Mouse (Mus musculus) forebrain, embryonic 11.5 days (tissue): ENCODE measurements around the gene Polk. TPM values are rescaled to one million over a fixed set of nuclear protein-coding genes. Genes with fewer than 3 reads are reported as not detected.

Experiments used
- ATAC-seq: fragments of 200-750 bp; cut with Nextera tagmentation; replicated peaks from 2 replicates; pipeline ENCODE4 v1.8.0; 2017; ENCODE audit warnings: moderate TSS enrichment; ENCODE audit not compliant: low FRiP score
- DNase-seq: peaks from one replicate; pipeline ENCODE4 v3.0.0-alpha.2; 2017; ENCODE audit warnings: low spot score
- H3K27ac ChIP-seq: fragments of 300-500 bp; sonication (generic); 2 replicates; pipeline ENCODE4 v1.5.1; 2014; ENCODE audit warnings: low read depth, low read length
- H3K27me3 ChIP-seq: fragments of 300-500 bp; sonication (generic); 2 replicates; pipeline ENCODE4 v1.6.1; 2014; ENCODE audit warnings: mild to moderate bottlenecking, low read length, mixed read lengths; ENCODE audit not compliant: control insufficient read depth, insufficient read depth
- H3K36me3 ChIP-seq: fragments of 300-500 bp; sonication (generic); 2 replicates; pipeline ENCODE4 v1.6.1; 2014; ENCODE audit warnings: mild to moderate bottlenecking, low read length, moderate library complexity, mixed read lengths; ENCODE audit not compliant: control insufficient read depth, insufficient read depth
- H3K4me1 ChIP-seq: fragments of 300-500 bp; sonication (generic); replicated peaks from 2 replicates; pipeline ENCODE4 v1.6.1; 2014; ENCODE audit warnings: low read length, mixed read lengths; ENCODE audit not compliant: control insufficient read depth, insufficient read depth
- H3K4me2 ChIP-seq: fragments of 300-500 bp; sonication (generic); 2 replicates; pipeline ENCODE4 v1.6.1; 2014; ENCODE audit warnings: low read depth, mild to moderate bottlenecking, low read length, moderate library complexity, mixed read lengths; ENCODE audit not compliant: severe bottlenecking
- H3K4me3 ChIP-seq: fragments of 300-500 bp; sonication (generic); 2 replicates; pipeline ENCODE4 v1.5.1; 2014; ENCODE audit warnings: low read depth, low read length
- H3K9ac ChIP-seq: fragments of 300-500 bp; sonication (generic); 2 replicates; pipeline ENCODE4 v1.6.1; 2014; ENCODE audit warnings: low read length
- H3K9me3 ChIP-seq: fragments of 300-500 bp; sonication (generic); 2 replicates; pipeline ENCODE4 v1.6.1; 2016; ENCODE audit warnings: low read length, mixed read lengths; ENCODE audit not compliant: control insufficient read depth
- WGBS: fragments of 180-500 bp; shearing (Covaris S2); extraction: QIAGEN DNeasy Blood & Tissue Kit; methylation state at CpG from one replicate; pipeline ENCODE4 v1.1.7; 2014; 5-methylcytosine and 5-hydroxymethylcytosine counted together
- polyA plus RNA-seq: library from polyadenylated mRNA; unstranded; fragments of >200 nt; fragmentation: Nextera tagmentation; extraction: Ambion mirVana; gene quantifications from 2 replicates; pipeline ENCODE4 v1.2.1, GENCODE M21; 2014

Gene Polk
- polyA plus RNA-seq, 1 experiment from 2014 or later: 10.4 TPM

DNA sequence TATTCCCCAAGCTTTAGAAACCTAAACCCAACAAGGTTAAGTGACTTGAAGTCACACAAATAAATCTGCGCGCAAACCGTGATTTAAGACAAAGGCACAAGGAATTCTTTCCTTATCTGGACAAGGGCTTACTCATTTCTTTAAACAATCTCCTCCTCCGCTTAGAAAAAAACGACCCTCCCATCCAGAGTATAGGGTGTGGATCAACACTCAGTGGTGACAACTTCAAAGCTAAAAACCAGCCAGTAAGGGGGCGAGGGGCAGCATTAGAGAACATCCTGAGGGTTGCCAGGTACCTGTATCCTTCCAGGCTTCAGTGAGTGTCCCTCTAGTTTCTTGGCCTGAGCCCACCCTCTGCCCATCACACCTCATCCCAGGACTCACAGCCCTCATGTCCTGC lies 71.8 kb downstream of the Polk start:
- no peak for DNase-seq
- WGBS: 95% methylated on average over 6 of the region's 6 CpGs
- H3K27me3 ChIP-seq: no peaks in the 10 kb centered on the region
- H3K4me1 ChIP-seq: no peaks in the 10 kb centered on the region
- no peak overlapping the region for H3K4me2 ChIP-seq
- H3K9me3 ChIP-seq: no peaks in the 10 kb centered on the region
- H3K4me3 ChIP-seq: no peak overlapping the region
- ATAC-seq: no peak
- H3K9ac ChIP-seq: no peak overlapping the region
- no peak overlapping the region for H3K27ac ChIP-seq
- no peaks in the 10 kb centered on the region for H3K36me3 ChIP-seq

DNA sequence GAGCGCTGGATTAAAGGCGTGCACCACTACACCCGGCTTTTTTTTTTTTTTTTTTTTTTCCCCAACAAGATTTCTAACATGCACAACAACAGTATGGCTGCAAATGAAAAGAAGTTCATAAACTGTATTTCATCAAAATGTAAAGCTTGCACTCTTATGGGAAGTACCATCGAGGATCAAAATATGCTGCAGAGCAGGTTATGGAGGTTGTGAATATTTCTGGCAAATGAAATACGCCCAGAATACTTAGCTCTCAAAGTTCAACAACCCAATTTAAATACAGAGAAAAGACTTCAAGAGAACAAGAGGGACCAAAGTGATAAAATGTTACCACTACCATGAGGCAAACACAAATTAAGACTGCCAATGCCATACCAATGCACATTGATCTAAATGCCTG lies 73.7 kb downstream of the Polk start:
- 99% methylated on average over 5 of the region's 5 CpGs for WGBS
- H3K9ac ChIP-seq: no peak overlapping the region
- no peak for DNase-seq

DNA sequence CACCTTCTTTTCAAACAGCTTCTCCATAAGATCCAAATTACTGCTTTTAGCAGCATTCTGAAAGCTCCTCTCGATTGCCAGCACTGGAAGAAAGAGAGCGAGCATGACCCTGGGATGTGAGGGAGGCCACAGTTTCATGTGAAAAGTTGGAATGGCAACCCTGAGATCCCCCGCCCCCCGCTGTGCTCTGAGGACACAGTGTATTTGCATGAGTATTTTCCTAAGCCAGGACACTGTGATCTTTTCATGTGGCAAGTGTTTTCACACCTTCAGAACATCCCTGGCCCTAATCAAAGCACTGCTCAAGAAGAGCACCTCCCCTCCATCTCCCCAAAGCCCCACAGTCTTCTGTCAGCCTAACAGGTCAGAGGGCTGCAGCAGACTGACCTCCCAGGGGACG lies 77.1 kb downstream of the Polk start:
- no peak for DNase-seq
- H3K4me3 ChIP-seq: no peak overlapping the region
- no peak overlapping the region for H3K4me2 ChIP-seq
- H3K9ac ChIP-seq: no peak overlapping the region
- no peaks in the 10 kb centered on the region for H3K9me3 ChIP-seq
- H3K27ac ChIP-seq: no peak overlapping the region
- no peaks in the 10 kb centered on the region for H3K4me1 ChIP-seq
- 52% methylated on average over 5 of the region's 5 CpGs for WGBS
- no peak for ATAC-seq
- no peaks in the 10 kb centered on the region for H3K36me3 ChIP-seq
- H3K27me3 ChIP-seq: no peaks in the 10 kb centered on the region

More for the DNA sequence above, 73.7 kb downstream of the Polk start:
- no peak overlapping the region for H3K27ac ChIP-seq
- no peak for ATAC-seq
- H3K4me3 ChIP-seq: no peak overlapping the region
- H3K4me2 ChIP-seq: no peak overlapping the region
- H3K27me3 ChIP-seq: no peaks in the 10 kb centered on the region
- no peaks in the 10 kb centered on the region for H3K4me1 ChIP-seq
- no peaks in the 10 kb centered on the region for H3K9me3 ChIP-seq
- H3K36me3 ChIP-seq: no peaks in the 10 kb centered on the region

DNA sequence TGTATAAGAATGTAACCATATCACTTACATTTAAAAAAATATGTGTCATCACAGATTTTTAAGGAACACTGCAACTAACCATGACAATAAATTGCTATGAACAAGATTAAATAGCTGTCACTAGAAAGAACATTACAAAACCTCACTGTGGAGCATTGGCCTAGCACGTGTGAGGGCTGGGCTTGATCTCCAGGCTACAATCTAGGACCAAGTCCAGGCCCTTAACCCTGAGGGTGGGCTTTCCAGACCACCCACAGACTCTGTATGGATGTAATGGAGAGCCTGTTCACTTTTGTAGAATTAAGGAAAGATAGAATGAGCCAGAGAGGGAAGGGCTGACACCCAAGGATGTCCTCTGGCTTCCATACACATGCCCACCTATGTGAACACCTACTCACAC lies 79.7 kb downstream of the Polk start:
- Histone ChIP-seq H3K27ac (no peak overlapping the region), H3K27me3 (no peaks in the 10 kb centered on the region), H3K4me2 (no peak overlapping the region), H3K36me3 (no peaks in the 10 kb centered on the region), H3K4me3 (no peak overlapping the region), H3K9ac (no peak overlapping the region), H3K4me1 (no peaks in the 10 kb centered on the region), H3K9me3 (no peaks in the 10 kb centered on the region)
- DNase-seq (no peak), ATAC-seq (no peak)
- WGBS: 88% methylated on average over 1 of the region's 1 CpGs

DNA sequence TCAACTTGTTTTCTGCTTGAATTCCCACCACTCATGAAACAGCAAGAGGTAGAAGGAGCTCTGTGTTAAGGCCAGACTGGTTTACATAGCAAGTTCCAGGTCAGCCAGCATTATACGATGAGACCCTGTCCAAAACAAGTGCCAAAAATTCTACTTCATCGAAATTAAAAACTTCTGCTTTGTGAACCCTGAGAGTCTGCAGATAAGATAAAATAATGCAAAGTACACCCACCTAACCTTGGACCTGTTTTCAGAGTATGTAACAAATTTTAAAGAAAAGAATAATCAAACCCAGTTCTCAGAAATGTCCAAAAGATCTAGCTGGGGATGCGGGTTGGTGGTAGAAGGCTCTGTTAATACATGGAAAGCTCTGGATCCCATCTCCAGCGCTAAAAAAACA lies 83.8 kb downstream of the Polk start:
- ATAC-seq: no peak
- H3K36me3 ChIP-seq: no peaks in the 10 kb centered on the region

DNA sequence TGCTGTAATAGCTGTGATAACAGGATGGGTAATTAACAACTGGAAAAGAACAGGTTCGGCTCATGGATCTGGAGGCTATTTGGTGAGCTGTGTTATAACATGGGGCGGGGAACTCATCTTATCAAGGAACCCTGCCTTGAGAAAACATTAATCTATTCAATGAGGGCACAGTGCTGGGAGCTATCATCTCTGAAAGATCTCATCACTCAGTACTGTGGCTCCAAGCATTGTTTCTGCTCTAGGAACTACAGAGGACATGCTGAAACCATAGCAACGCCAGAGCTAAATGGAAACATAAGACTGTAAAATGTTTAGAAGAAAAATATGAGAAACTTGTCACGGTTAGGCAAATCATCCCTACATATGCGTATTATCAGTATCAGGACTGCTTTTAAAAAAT lies 84.4 kb downstream of the Polk start:
- ATAC-seq: no peak
- H3K9ac ChIP-seq: no peak overlapping the region
- H3K9me3 ChIP-seq: no peaks in the 10 kb centered on the region
- no peak overlapping the region for H3K4me2 ChIP-seq
- H3K36me3 ChIP-seq: no peaks in the 10 kb centered on the region
- DNase-seq: no peak
- no peaks in the 10 kb centered on the region for H3K4me1 ChIP-seq
- H3K4me3 ChIP-seq: no peak overlapping the region
- no peaks in the 10 kb centered on the region for H3K27me3 ChIP-seq
- WGBS: 87% methylated on average over 5 of the region's 5 CpGs
- H3K27ac ChIP-seq: no peak overlapping the region

More for the DNA sequence above, 83.8 kb downstream of the Polk start:
- Histone ChIP-seq H3K9ac (no peak overlapping the region), H3K27me3 (no peaks in the 10 kb centered on the region), H3K9me3 (no peaks in the 10 kb centered on the region), H3K4me2 (no peak overlapping the region), H3K27ac (no peak overlapping the region), H3K4me3 (no peak overlapping the region), H3K4me1 (no peaks in the 10 kb centered on the region)
- WGBS: 86% methylated on average over 4 of the region's 4 CpGs
- no peak for DNase-seq

DNA sequence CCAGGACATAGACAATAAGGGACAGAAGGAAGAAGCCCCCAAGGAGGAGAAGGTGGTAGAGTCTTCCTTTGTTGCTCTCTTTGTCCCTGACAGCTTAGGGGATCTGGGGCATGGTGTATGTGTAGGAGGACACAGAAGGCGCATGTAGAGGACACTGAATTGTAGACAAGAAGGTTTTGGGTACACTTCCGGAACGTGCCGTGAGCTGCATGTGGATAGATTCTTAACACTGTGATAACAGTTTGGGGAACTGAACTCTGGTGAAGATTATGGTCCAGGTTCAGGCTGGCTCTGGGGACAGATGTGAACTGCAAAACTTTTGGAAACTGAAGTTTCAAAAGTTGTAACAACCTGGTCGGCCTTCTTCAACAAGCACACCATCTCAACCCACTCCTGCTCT lies 84.8 kb downstream of the Polk start:
- H3K4me1 ChIP-seq: no peaks in the 10 kb centered on the region
- no peaks in the 10 kb centered on the region for H3K36me3 ChIP-seq
- H3K27me3 ChIP-seq: no peaks in the 10 kb centered on the region
- no peak for DNase-seq
- H3K9me3 ChIP-seq: no peaks in the 10 kb centered on the region
- no peak overlapping the region for H3K27ac ChIP-seq
- H3K4me2 ChIP-seq: no peak overlapping the region
- no peak overlapping the region for H3K9ac ChIP-seq
- 94% methylated on average over 5 of the region's 5 CpGs for WGBS
- H3K4me3 ChIP-seq: no peak overlapping the region
- ATAC-seq: no peak

DNA sequence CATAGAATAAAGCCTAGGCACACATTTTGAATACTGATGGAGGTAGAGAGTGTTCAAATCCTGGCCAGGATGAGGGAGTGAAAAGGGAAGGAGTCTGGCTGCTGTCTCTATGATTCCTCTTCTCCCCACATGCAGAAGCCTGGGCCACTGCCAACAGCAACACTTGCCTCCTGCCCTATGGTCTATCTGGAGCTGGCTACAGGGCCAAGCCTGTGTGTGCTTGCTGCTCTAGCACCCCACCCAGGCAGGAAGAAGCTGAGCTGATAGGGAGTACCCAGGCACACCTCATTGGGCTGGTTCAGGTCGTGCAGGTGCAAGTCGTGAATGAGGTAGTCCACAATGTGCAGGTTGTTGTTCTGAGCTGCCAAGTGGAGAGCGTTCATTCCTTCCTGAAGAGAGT lies 88.1 kb downstream of the Polk start:
- H3K36me3 ChIP-seq: no peaks in the 10 kb centered on the region
- WGBS: 82% methylated on average over 3 of the region's 3 CpGs
- no peak overlapping the region for H3K4me2 ChIP-seq
- no peaks in the 10 kb centered on the region for H3K9me3 ChIP-seq
- ATAC-seq: no peak
- H3K9ac ChIP-seq: no peak overlapping the region
- no peak for DNase-seq
- no peak overlapping the region for H3K27ac ChIP-seq
- H3K4me1 ChIP-seq: no peaks in the 10 kb centered on the region
- H3K27me3 ChIP-seq: no peaks in the 10 kb centered on the region
- no peak overlapping the region for H3K4me3 ChIP-seq

DNA sequence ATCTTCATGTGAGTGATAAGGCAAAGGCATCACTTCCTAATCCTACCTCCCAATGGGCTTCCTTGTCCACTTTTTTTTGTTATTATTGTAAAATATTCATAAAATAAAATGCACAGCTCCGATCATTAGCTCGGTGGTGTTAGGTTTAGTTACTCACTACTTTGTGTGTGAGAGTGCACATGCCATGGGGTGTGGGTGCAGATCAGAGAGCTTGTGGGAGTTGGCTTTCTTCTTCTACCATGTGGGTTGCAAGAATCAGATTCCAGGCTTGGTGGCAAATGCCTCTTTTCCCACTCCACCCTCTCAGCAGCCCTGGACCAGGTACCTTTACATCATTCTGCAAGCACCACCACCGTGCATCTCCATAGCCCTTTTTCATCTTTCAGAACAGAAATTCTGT lies 89.8 kb downstream of the Polk start:
- WGBS: 99% methylated on average over 3 of the region's 3 CpGs
- Histone ChIP-seq H3K4me1 (no peaks in the 10 kb centered on the region), H3K36me3 (no peaks in the 10 kb centered on the region), H3K9ac (no peak overlapping the region), H3K4me3 (no peak overlapping the region), H3K9me3 (no peaks in the 10 kb centered on the region), H3K27me3 (no peaks in the 10 kb centered on the region), H3K27ac (no peak overlapping the region), H3K4me2 (no peak overlapping the region)
- ATAC-seq (no peak), DNase-seq (no peak)
